Mouse (Mus musculus) adrenal gland, adult (tissue): ENCODE results near the gene Tmem79.
"Not testable (repeated sequence)": the region's sequence is repeated elsewhere in the genome, so short reads cannot be mapped to it uniquely, and the experiment has no call there.

Source experiments
- DNase-seq, 2 experiments: peaks; one replicate each; pipeline ENCODE4 v3.0.0; 2022 to 2023; ENCODE audit warnings: low spot score in 1 of 2; ENCODE audit not compliant: inconsistent age in 2 of 2

Tmem79 gene

GRCm38 (mm10) chr3:88287110-88287509 is 48.8 kb downstream of the Tmem79 start, which contains the start of gene Gm38392:
Gene Gm38392 (minus strand): TSS chr3:88287210.
- DNase-seq, result no peak

GRCm38 (mm10) chr3:88285565-88285895 is 50.4 kb downstream of the Tmem79 start:
- DNase-seq, result not testable (repeated sequence)

GRCm38 (mm10) chr3:88284815-88285564 is 51.0 kb downstream of the Tmem79 start:
- DNase-seq, result not testable (repeated sequence)

- DNase-seq, result not testable (repeated sequence)
Measured at GRCm38 (mm10) chr3:88281141-88281916, 54.6 kb downstream of the Tmem79 start.

- no peak for DNase-seq
Measured at GRCm38 (mm10) chr3:88280035-88280434, 55.9 kb downstream of the Tmem79 start.
